Mouse (Mus musculus) intestine, embryonic 16.5 days (tissue): Measurements from ENCODE around the gene Med24. TPM values are rescaled to one million over a fixed set of nuclear protein-coding genes. Genes with fewer than 3 reads are reported as not detected.
"Not testable (repeated sequence)": the region's sequence is repeated elsewhere in the genome, so short reads cannot be mapped to it uniquely, and the experiment has no call there.

Experiments used
- ATAC-seq: fragments of 200-750 bp; cut with Nextera tagmentation; 2 replicates; pipeline ENCODE4 v1.8.0; 2017; ENCODE audit warnings: moderate TSS enrichment, moderate library complexity
- H3K27ac ChIP-seq: fragments of 300-500 bp; sonication (generic); 2 replicates; pipeline ENCODE4 v1.5.1; 2014; ENCODE audit warnings: mild to moderate bottlenecking, low read length
- H3K27me3 ChIP-seq: fragments of 300-500 bp; sonication (generic); replicated peaks from 2 replicates; pipeline ENCODE4 v1.6.1; 2014; ENCODE audit warnings: low read length, control low read depth, mixed read lengths; ENCODE audit not compliant: control insufficient read depth, insufficient read depth
- H3K36me3 ChIP-seq: fragments of 300-500 bp; sonication (generic); 2 replicates; pipeline ENCODE4 v1.6.1; 2014; ENCODE audit warnings: low read length, control low read depth; ENCODE audit not compliant: control insufficient read depth, insufficient read depth
- H3K4me1 ChIP-seq: fragments of 300-500 bp; sonication (generic); 2 replicates; pipeline ENCODE4 v1.6.1; 2014; ENCODE audit warnings: low read length, control low read depth, mixed read lengths; ENCODE audit not compliant: control insufficient read depth, insufficient read depth
- H3K4me2 ChIP-seq: fragments of 300-500 bp; sonication (generic); 2 replicates; pipeline ENCODE4 v1.6.1; 2014; ENCODE audit warnings: low read depth, low read length, control low read depth
- H3K4me3 ChIP-seq: fragments of 300-500 bp; sonication (generic); 2 replicates; pipeline ENCODE4 v1.5.1; 2014; ENCODE audit warnings: mild to moderate bottlenecking, low read length
- H3K9ac ChIP-seq: fragments of 300-500 bp; sonication (generic); 2 replicates; pipeline ENCODE4 v1.6.1; 2014; ENCODE audit warnings: low read depth, low read length
- H3K9me3 ChIP-seq: fragments of 300-500 bp; sonication (generic); 2 replicates; pipeline ENCODE4 v1.6.1; 2016; ENCODE audit warnings: low read length, control low read depth; ENCODE audit not compliant: control insufficient read depth
- WGBS: fragments of 180-500 bp; shearing (Covaris S2); extraction: QIAGEN DNeasy Blood & Tissue Kit; methylation state at CpG from one replicate; pipeline ENCODE4 v1.1.7; 2014; 5-methylcytosine and 5-hydroxymethylcytosine counted together
- polyA plus RNA-seq: library from polyadenylated mRNA; unstranded; fragments of >200 nt; fragmentation: Nextera tagmentation; extraction: Ambion mirVana; gene quantifications from 2 replicates; pipeline ENCODE4 v1.2.1, GENCODE M21; 2015

Gene Med24
- polyA plus RNA-seq, 1 experiment from 2014 or later, result 38.5 TPM

GRCm38 (mm10) chr11:98673136-98673535, 56.1 kb downstream of the Med24 start:
- H3K9ac ChIP-seq, H3K27ac ChIP-seq, H3K27me3 ChIP-seq, H3K4me3 ChIP-seq, H3K36me3 ChIP-seq, H3K9me3 ChIP-seq, H3K4me2 ChIP-seq, H3K4me1 ChIP-seq: not testable (repeated sequence)
- whole genome bisulfite sequencing, result 2% methylated on average over 6 of the region's 7 CpGs
- peak; percentile 67 for ATAC-seq

- 79% methylated on average over 5 of the region's 5 CpGs for WGBS
- H3K27ac ChIP-seq, result no peak overlapping the region
- no peaks in the 10 kb centered on the region for H3K9me3 ChIP-seq
- ATAC-seq, result no peak
- no peak overlapping the region for H3K4me2 ChIP-seq
- no peaks in the 10 kb centered on the region for H3K27me3 ChIP-seq
- H3K9ac ChIP-seq, result no peak overlapping the region
- no peaks in the 10 kb centered on the region for H3K4me1 ChIP-seq
- no peaks in the 10 kb centered on the region for H3K36me3 ChIP-seq
- no peak overlapping the region for H3K4me3 ChIP-seq
Observed at GRCm38 (mm10) chr11:98672482-98672881, 56.8 kb downstream of the Med24 start.

- H3K36me3 ChIP-seq, result no peaks in the 10 kb centered on the region
- no peaks in the 10 kb centered on the region for H3K27me3 ChIP-seq
- no peak overlapping the region for H3K27ac ChIP-seq
- H3K9ac ChIP-seq, result no peak overlapping the region
- no peak for ATAC-seq
- WGBS, result 63% methylated on average over 5 of the region's 5 CpGs
- no peak overlapping the region for H3K4me3 ChIP-seq
- no peaks in the 10 kb centered on the region for H3K4me1 ChIP-seq
- H3K4me2 ChIP-seq, result no peak overlapping the region
- no peaks in the 10 kb centered on the region for H3K9me3 ChIP-seq
Observed at GRCm38 (mm10) chr11:98671857-98672256, 57.4 kb downstream of the Med24 start.

GRCm38 (mm10) chr11:98671284-98671815, 57.9 kb downstream of the Med24 start:
- H3K4me1 ChIP-seq, result no peaks in the 10 kb centered on the region
- no peak overlapping the region for H3K9ac ChIP-seq
- WGBS, result 68% methylated on average over 3 of the region's 3 CpGs
- ATAC-seq, result no peak
- H3K36me3 ChIP-seq, result no peaks in the 10 kb centered on the region
- H3K4me2 ChIP-seq, result no peak overlapping the region
- H3K27ac ChIP-seq, result no peak overlapping the region
- H3K9me3 ChIP-seq, result no peaks in the 10 kb centered on the region
- 0 out of 2 replicates have a peak, but pooled peaks cover 3% of the 10 kb centered on the region for H3K27me3 ChIP-seq
- no peak overlapping the region for H3K4me3 ChIP-seq

- Histone ChIP-seq H3K9me3 (no peaks in the 10 kb centered on the region), H3K27me3 (0 out of 2 replicates have a peak, but pooled peaks cover 3% of the 10 kb centered on the region), H3K4me2 (no peak overlapping the region), H3K9ac (no peak overlapping the region), H3K4me1 (no peaks in the 10 kb centered on the region), H3K36me3 (no peaks in the 10 kb centered on the region), H3K4me3 (no peak overlapping the region), H3K27ac (no peak overlapping the region)
- whole genome bisulfite sequencing, result 35% methylated on average over 2 of the region's 2 CpGs
- ATAC-seq, result no peak
Observed at GRCm38 (mm10) chr11:98668984-98669383, 60.3 kb downstream of the Med24 start.

- H3K4me3 ChIP-seq, result no peak within 1 kb of the TSS
- no peaks in the 10 kb centered on the region for H3K4me1 ChIP-seq
- 20% methylated on average over 4 of the region's 4 CpGs for WGBS
- no peaks in the 10 kb centered on the region for H3K9me3 ChIP-seq
- H3K27ac ChIP-seq, result no peak within 1 kb of the TSS
- no peak within 1 kb of the TSS for H3K9ac ChIP-seq
- no peak within 1 kb of the TSS for H3K4me2 ChIP-seq
- H3K27me3 ChIP-seq, result 0 out of 2 replicates have a peak, but pooled peaks cover 3% of the 10 kb centered on the region
- no peak for ATAC-seq
- H3K36me3 ChIP-seq, result no peaks in the 10 kb centered on the region
Observed at GRCm38 (mm10) chr11:98664091-98664490, 65.1 kb downstream of the Med24 start, which contains the start of gene Gsdma. Gsdma (plus strand) TSS chr11:98664351.

- H3K9ac ChIP-seq, result no peak overlapping the region
- H3K4me1 ChIP-seq, result no peaks in the 10 kb centered on the region
- ATAC-seq, result peak; percentile 46; the same call in 1 of the 2 replicates
- WGBS, result 7% methylated on average over 6 of the region's 6 CpGs
- H3K4me3 ChIP-seq, result no peak overlapping the region
- H3K27ac ChIP-seq, result no peak overlapping the region
- no peaks in the 10 kb centered on the region for H3K9me3 ChIP-seq
- no peak overlapping the region for H3K4me2 ChIP-seq
- H3K36me3 ChIP-seq, result no peaks in the 10 kb centered on the region
- no peaks in the 10 kb centered on the region for H3K27me3 ChIP-seq
Observed at GRCm38 (mm10) chr11:98660517-98660916, 68.7 kb downstream of the Med24 start.

GRCm38 (mm10) chr11:98655076-98655475, 74.2 kb downstream of the Med24 start:
- H3K9ac ChIP-seq, H3K4me1 ChIP-seq, H3K4me2 ChIP-seq, H3K4me3 ChIP-seq, H3K27ac ChIP-seq, H3K27me3 ChIP-seq, H3K9me3 ChIP-seq, H3K36me3 ChIP-seq: not testable (repeated sequence)
- WGBS, result 13% methylated on average over 7 of the region's 7 CpGs
- peak; percentile 42 for ATAC-seq
